Mouse (Mus musculus) lung, embryonic 14.5 days (tissue): ENCODE measurements around the gene Rreb1. TPM values are rescaled to one million over a fixed set of nuclear protein-coding genes. Genes with fewer than 3 reads are reported as not detected.

ENCODE experiments used
- ATAC-seq: fragments of 200-750 bp; cut with Nextera tagmentation; 2 replicates; pipeline ENCODE4 v1.8.0; 2017; ENCODE audit warnings: mild to moderate bottlenecking, moderate TSS enrichment, moderate library complexity; ENCODE audit not compliant: insufficient read depth
- DNase-seq: peaks from one replicate; pipeline ENCODE4 v3.0.0-alpha.2; 2015
- H3K27ac ChIP-seq: fragments of 300-500 bp; sonication (generic); 2 replicates; pipeline ENCODE4 v1.5.1; 2014; ENCODE audit warnings: low read depth, mild to moderate bottlenecking, moderate library complexity
- H3K27me3 ChIP-seq: fragments of 300-500 bp; sonication (generic); 2 replicates; pipeline ENCODE4 v1.6.1; 2014; ENCODE audit warnings: low read length, control low read depth; ENCODE audit not compliant: insufficient read depth
- H3K36me3 ChIP-seq: fragments of 300-500 bp; sonication (generic); 2 replicates; pipeline ENCODE4 v1.6.1; 2014; ENCODE audit warnings: control low read depth; ENCODE audit not compliant: insufficient read depth
- H3K4me1 ChIP-seq: fragments of 300-500 bp; sonication (generic); 2 replicates; pipeline ENCODE4 v1.6.1; 2014; ENCODE audit warnings: antibody characterized with exemption, control low read depth; ENCODE audit not compliant: insufficient read depth
- H3K4me2 ChIP-seq: fragments of 300-500 bp; sonication (generic); 2 replicates; pipeline ENCODE4 v1.6.1; 2014; ENCODE audit warnings: mild to moderate bottlenecking
- H3K4me3 ChIP-seq: fragments of 300-500 bp; sonication (generic); 2 replicates; pipeline ENCODE4 v1.5.1; 2014; ENCODE audit warnings: low read depth, low read length
- H3K9ac ChIP-seq: fragments of 300-500 bp; sonication (generic); 2 replicates; pipeline ENCODE4 v1.6.1; 2014
- H3K9me3 ChIP-seq: fragments of 300-500 bp; sonication (generic); 2 replicates; pipeline ENCODE4 v1.6.1; 2016; ENCODE audit warnings: low read depth, low read length, control low read depth
- CTCF ChIP-seq: IDR thresholded peaks from 2 replicates; pipeline ENCODE4 v1.5.1; 2016; ENCODE audit warnings: antibody characterized with exemption, low read depth
- WGBS: fragments of 180-500 bp; shearing (Covaris S2); extraction: QIAGEN DNeasy Blood & Tissue Kit; methylation state at CpG from one replicate; pipeline ENCODE4 v1.1.7; 2014; 5-methylcytosine and 5-hydroxymethylcytosine counted together
- polyA plus RNA-seq: library from polyadenylated mRNA; unstranded; fragments of >200 nt; fragmentation: Nextera tagmentation; extraction: Ambion mirVana; gene quantifications from 2 replicates; pipeline ENCODE4 v1.2.1, GENCODE M21; 2014

Gene Rreb1
- polyA plus RNA-seq, 1 experiment from 2014 or later = 22.5 TPM

DNA sequence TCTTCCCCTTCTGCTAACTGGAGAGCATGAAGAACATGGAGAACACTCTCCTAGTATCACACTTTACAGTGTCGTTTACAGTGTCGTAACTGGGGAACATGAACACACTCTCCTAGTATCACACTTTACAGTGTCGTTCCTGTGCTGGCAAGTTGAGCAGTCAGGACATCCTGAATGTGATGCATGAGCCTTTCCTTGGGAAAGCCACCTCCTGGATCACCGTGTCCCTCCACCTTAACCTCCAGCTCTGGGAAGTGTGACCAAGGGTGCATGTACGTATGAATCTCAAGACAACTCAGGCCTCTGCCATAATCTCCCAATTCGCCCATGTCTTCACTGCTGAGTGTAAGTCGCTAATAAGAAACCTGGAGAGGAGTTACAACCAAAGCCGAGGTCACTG lies 211.5 kb downstream of the Rreb1 start:
- H3K4me2 ChIP-seq = no peak overlapping the region
- TF ChIP-seq CTCF = no peak
- no peaks in the 10 kb centered on the region for H3K27me3 ChIP-seq
- peaks cover 68% of the 10 kb centered on the region for H3K36me3 ChIP-seq
- H3K9me3 ChIP-seq = no peaks in the 10 kb centered on the region
- H3K9ac ChIP-seq = no peak overlapping the region
- H3K4me1 ChIP-seq = no peaks in the 10 kb centered on the region
- ATAC-seq = no peak
- DNase-seq = no peak
- H3K4me3 ChIP-seq = no peak overlapping the region
- 93% methylated on average over 8 of the region's 8 CpGs for WGBS
- no peak overlapping the region for H3K27ac ChIP-seq

DNA sequence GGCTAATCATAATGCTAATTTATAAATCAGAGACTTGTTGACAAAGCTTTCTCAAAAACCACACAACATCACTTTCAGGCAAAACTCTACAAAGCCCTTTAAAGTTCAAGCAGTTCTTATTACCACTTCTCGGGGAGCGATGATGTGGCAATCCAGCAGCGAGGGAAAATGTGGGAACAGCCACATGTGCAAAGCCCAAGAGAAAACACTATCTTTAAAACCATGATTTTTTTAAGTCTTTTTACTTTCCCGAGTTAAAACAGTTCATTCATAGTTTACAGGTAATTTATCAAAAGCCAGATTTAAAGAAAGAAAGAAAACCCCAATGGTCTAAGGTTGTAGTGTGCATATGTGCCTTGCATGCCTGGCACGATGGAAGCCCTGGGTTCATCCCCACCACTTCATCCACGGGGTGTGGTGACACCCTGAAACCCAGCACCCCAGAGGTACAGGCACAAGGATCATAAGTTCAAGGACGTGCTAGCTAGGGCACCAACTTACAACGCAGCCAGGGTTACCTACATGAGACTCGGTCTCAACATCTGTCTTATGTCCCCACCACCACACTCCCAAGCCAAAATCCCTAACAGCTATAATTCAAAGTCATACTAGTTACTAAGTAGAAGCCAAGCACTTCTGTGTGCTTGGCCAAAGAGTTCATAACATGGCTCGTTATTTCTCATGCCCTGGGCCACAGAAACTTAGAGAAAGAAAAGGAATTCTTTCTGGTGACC lies 214.6 kb downstream of the Rreb1 start:
- H3K27me3 ChIP-seq = no peaks in the 10 kb centered on the region
- peak overlapping the region; percentile 99 for H3K4me3 ChIP-seq
- peak; percentile 63 for DNase-seq
- H3K4me1 ChIP-seq = no peaks in the 10 kb centered on the region
- no peak for TF ChIP-seq CTCF
- 3% methylated on average over 10 of the region's 10 CpGs for WGBS
- peaks cover 39% of the 10 kb centered on the region for H3K36me3 ChIP-seq
- peak overlapping the region; percentile 95 for H3K9ac ChIP-seq
- H3K27ac ChIP-seq = peak overlapping the region; percentile 96
- peak overlapping the region; percentile 78 for H3K4me2 ChIP-seq
- no peak for ATAC-seq
- no peaks in the 10 kb centered on the region for H3K9me3 ChIP-seq

DNA sequence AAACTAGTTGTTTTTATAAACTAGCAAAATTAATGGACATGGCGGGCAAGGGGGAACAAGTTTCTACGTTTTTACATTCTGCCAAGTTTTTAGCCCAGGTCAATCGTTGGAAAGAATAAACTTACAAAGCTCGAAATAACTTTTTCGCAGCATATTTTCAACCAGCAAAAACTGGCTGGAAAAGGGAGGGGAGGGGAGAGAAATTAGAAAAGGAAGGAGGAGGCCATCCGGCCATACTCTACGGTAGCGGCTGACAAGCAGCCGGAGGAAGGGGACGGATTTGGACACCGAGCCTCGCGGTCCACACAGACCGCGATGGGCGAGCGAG lies 215.1 kb downstream of the Rreb1 start:
- Histone ChIP-seq H3K27me3 (no peaks in the 10 kb centered on the region), H3K9me3 (no peaks in the 10 kb centered on the region), H3K9ac (peak overlapping the region; percentile 95), H3K36me3 (peaks cover 34% of the 10 kb centered on the region), H3K27ac (peak overlapping the region; percentile 96), H3K4me1 (no peaks in the 10 kb centered on the region), H3K4me3 (peak overlapping the region; percentile 99), H3K4me2 (peak overlapping the region; percentile 78)
- DNase-seq (no peak), ATAC-seq (no peak)
- WGBS = under 1% methylated on average over 17 of the region's 17 CpGs
- TF ChIP-seq CTCF = no peak

DNA sequence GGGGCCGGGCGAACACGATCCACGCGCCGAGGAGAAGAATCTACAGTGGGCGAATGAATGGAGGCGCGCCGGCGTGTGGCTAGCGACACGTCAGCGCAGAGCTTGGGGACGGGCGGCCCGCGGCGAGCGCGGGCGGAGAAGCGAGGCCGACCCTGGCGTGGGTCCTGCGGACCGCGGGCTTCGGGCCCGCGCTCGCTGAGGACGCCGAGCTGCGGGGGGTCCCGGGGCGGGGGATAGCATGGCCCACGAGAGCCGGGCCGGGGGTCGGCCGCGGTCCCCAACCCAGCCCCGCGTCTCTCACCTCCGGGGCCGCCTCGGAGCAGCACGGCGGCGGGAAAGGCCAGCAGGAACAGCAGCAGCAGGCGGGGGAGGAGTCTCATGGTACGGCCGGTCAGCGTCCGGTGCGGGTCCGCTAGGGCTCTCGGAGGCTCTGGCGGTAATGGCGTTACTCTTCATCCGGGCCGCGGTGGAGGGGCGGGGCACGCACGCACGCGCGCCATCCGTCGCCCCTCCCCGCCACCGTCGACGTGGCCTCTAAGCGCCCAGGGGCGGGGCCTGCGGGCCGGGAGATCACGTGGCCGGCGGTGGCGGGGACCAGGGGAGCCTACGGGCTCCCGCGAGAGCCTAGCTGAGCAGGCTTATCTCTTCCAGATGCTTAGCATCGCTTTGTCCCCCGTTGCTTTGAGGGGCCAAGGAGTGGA lies 215.7 kb downstream of the Rreb1 start, which contains the start of gene Ssr1:
Gene Ssr1 (minus strand): TSS at position 514 of the 701 bp plus-strand sequence.
- DNase-seq = peak; percentile 99
- peaks cover 28% of the 10 kb centered on the region for H3K36me3 ChIP-seq
- peak; percentile 97 for ATAC-seq
- no peaks in the 10 kb centered on the region for H3K4me1 ChIP-seq
- no peak for TF ChIP-seq CTCF
- H3K9me3 ChIP-seq = no peaks in the 10 kb centered on the region
- H3K27ac ChIP-seq = peak within 1 kb of the TSS; percentile 96
- no peaks in the 10 kb centered on the region for H3K27me3 ChIP-seq
- peak within 1 kb of the TSS; percentile 78 for H3K4me2 ChIP-seq
- under 1% methylated on average over 83 of the region's 89 CpGs for WGBS
- H3K9ac ChIP-seq = peak within 1 kb of the TSS; percentile 95
- peak within 1 kb of the TSS; percentile 99 for H3K4me3 ChIP-seq

DNA sequence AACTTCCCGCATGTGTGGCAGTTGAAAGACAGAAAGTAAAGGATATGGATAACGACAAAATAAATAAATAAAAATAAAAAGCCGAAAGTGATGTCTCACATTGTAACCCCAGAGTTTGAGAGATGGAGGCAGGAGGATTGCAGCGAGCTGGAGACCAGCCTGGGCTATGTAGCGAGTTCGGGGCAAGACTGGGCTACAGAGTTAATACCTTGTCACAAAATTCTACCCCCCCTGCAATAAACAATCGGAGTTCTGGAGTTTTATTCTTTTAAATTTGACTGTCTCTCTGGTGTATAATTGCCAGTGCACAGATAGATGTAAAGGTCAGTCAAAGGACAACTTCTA lies 216.2 kb downstream of the Rreb1 start:
- ATAC-seq = peak; percentile 53

DNA sequence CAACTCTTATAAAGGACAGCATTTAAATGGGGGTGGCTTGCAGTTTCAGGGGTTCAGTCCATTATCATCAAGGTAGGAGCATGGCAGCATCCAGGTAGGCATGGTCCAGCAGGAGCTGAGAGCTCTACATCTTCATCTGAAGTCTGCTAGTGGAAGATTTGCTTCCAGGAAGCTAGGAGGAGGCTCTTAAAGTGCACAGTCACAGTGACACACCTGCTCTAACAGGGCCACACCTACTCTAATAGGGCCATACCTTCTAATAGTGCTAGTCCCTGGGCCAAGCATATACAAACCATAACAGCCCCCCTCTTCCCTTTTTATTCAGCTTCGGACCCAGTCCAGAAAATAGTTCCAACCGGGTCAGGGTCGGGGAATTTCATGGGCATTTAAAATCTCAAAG lies 221.5 kb downstream of the Rreb1 start:
- 81% methylated on average over 3 of the region's 3 CpGs for WGBS
- H3K27me3 ChIP-seq = no peaks in the 10 kb centered on the region
- H3K9ac ChIP-seq = no peak overlapping the region
- H3K9me3 ChIP-seq = no peaks in the 10 kb centered on the region
- no peak overlapping the region for H3K27ac ChIP-seq
- H3K4me2 ChIP-seq = no peak overlapping the region
- no peak for TF ChIP-seq CTCF
- H3K4me1 ChIP-seq = no peaks in the 10 kb centered on the region
- DNase-seq (no peak), ATAC-seq (no peak)
- H3K36me3 ChIP-seq = no peaks in the 10 kb centered on the region
- no peak overlapping the region for H3K4me3 ChIP-seq

More for the DNA sequence above, 216.2 kb downstream of the Rreb1 start:
- H3K9ac ChIP-seq = peak overlapping the region; percentile 95; the same call in 1 of the 2 replicates
- peak overlapping the region; percentile 96; the same call in 1 of the 2 replicates for H3K27ac ChIP-seq
- H3K4me3 ChIP-seq = peak overlapping the region; percentile 99
- no peaks in the 10 kb centered on the region for H3K27me3 ChIP-seq
- H3K4me1 ChIP-seq = no peaks in the 10 kb centered on the region
- H3K9me3 ChIP-seq = no peaks in the 10 kb centered on the region
- peak overlapping the region; percentile 78 for H3K4me2 ChIP-seq
- DNase-seq = no peak
- peaks cover 23% of the 10 kb centered on the region for H3K36me3 ChIP-seq
- TF ChIP-seq CTCF = no peak
- WGBS = 12% methylated on average over 7 of the region's 7 CpGs

Other genes with a start within 250 kb of the Rreb1 start
- gene Ssr1, start 215.8 kb downstream of the Rreb1 start, polyA plus RNA-seq = 158 and 182 TPM in 2 replicates